Mouse (Mus musculus): ENCODE measurements at regions not wholly inside any gene's neighbourhood (a gene's known extent, or its start where the extent isn't known, plus 50 kb on each side); places are given as distances from the start of the nearest gene placed in this dataset.

- H3K36me3 ChIP-seq (replicated peaks in 1 of 2; ENCODE audit: control insufficient read depth in 1 of 2, insufficient read depth in 1 of 2, low read length in 1 of 2), result no peaks in the 10 kb centered on the region
- no peak overlapping the region for H3K27ac ChIP-seq (ENCODE audit: insufficient read depth, low read depth)
- no peaks in the 10 kb centered on the region for H3K4me1 ChIP-seq (ENCODE audit: control insufficient read depth in 1 of 2, insufficient read depth in 2 of 2)
- no peak for DNase-seq (ENCODE audit: extremely low read depth)
- dilution Hi-C loops (cut with MboI; ENCODE audit: extremely low pct_ligation_motif_present, extremely low pct_unique_long_range_greater_than_20kb, low sequenced_read_pairs) (no loop called here), in situ Hi-C loops (cut with MboI; ENCODE audit: low pct_ligation_motif_present, low pct_unique_long_range_greater_than_20kb, low sequenced_read_pairs) (no loop called here)
- H3K4me2 ChIP-seq (ENCODE audit: insufficient read depth, low read depth, poor library complexity, severe bottlenecking), result no peak overlapping the region
- no peaks in the 10 kb centered on the region for H3K27me3 ChIP-seq (replicated peaks)
- peaks cover 66% of the 10 kb centered on the region for H3K9me3 ChIP-seq (replicated peaks; ENCODE audit: low read length)
- no peaks in the 10 kb centered on the region for H3K79me2 ChIP-seq (replicated peaks; ENCODE audit: control insufficient read depth, extremely low read depth, insufficient read depth, poor library complexity, severe bottlenecking)
- no peak overlapping the region for H3K4me3 ChIP-seq (replicated peaks in 1 of 3; ENCODE audit: low read depth in 2 of 3, low read length in 2 of 3, poor library complexity in 1 of 3)
- TF ChIP-seq EP300 (IDR thresholded peaks at IDR 0.05; ENCODE audit: low read length) (no peak), MXI1 (IDR thresholded peaks at IDR 0.05; ENCODE audit: low read depth, low read length) (no peak), ZNF384 (IDR thresholded peaks at IDR 0.05; ENCODE audit: low read depth, low read length) (no peak), PAX5 (IDR thresholded peaks at IDR 0.05; ENCODE audit: low read length) (no peak), RCOR1 (conservative IDR thresholded peaks at IDR 0.05; ENCODE audit: low read depth, low read length) (no peak), MEF2A (IDR thresholded peaks at IDR 0.05; ENCODE audit: borderline replicate concordance, low read depth, low read length) (no peak), TBP (conservative IDR thresholded peaks at IDR 0.05; ENCODE audit: low read depth, low read length) (no peak)
- no peak overlapping the region for H3K9ac ChIP-seq (ENCODE audit: insufficient read depth, low read depth)
Measured at GRCm38 (mm10) chr8:117962666-117963065, 160.9 kb upstream of the Mphosph6 start.

DNA sequence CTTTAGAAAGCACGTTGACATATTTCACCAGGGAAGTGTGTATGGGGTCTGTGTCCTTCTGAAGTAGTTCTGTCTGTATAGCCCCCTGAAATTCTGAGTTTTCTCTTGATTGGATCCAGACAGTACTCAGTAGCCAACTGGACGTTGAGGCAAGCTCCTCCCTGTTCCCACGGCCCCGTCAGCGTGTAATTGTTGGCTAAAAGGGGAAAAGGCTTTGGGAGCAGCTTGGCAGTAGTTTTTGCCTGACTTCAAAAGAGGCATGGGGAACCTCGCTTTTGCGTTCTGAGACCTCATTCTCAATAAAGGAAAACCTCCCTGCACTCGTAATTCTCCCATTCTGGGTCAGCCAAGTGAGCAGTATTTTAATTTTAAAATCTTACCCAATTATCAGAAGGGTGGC, 157.8 kb upstream of the Mphosph6 start:
- Histone ChIP-seq H3K36me3 (replicated peaks in 1 of 2; ENCODE audit: control insufficient read depth in 1 of 2, insufficient read depth in 1 of 2, low read length in 1 of 2) (no peaks in the 10 kb centered on the region), H3K27me3 (replicated peaks) (no peaks in the 10 kb centered on the region), H3K9me3 (replicated peaks; ENCODE audit: low read length) (peaks cover 74% of the 10 kb centered on the region), H3K4me3 (replicated peaks in 1 of 3; ENCODE audit: low read depth in 2 of 3, low read length in 2 of 3, poor library complexity in 1 of 3) (no peak overlapping the region), H3K4me2 (ENCODE audit: insufficient read depth, low read depth, poor library complexity, severe bottlenecking) (no peak overlapping the region), H3K27ac (ENCODE audit: insufficient read depth, low read depth) (no peak overlapping the region), H3K4me1 (ENCODE audit: control insufficient read depth in 1 of 2, insufficient read depth in 2 of 2) (no peaks in the 10 kb centered on the region), H3K9ac (ENCODE audit: insufficient read depth, low read depth) (no peak overlapping the region), H3K79me2 (replicated peaks; ENCODE audit: control insufficient read depth, extremely low read depth, insufficient read depth, poor library complexity, severe bottlenecking) (no peaks in the 10 kb centered on the region)
- TF ChIP-seq JUN (IDR thresholded peaks at IDR 0.05; ENCODE audit: insufficient read depth, low read depth, low read length) (no peak), MXI1 (IDR thresholded peaks at IDR 0.05; ENCODE audit: low read depth, low read length) (no peak), RAD21 (IDR thresholded peaks at IDR 0.05; ENCODE audit: low read depth, low read length) (no peak), NELFE (IDR thresholded peaks at IDR 0.05; ENCODE audit: low read depth, low read length) (no peak), USF2 (conservative IDR thresholded peaks at IDR 0.05; ENCODE audit: low read depth, low read length) (no peak), CHD1 (IDR thresholded peaks at IDR 0.05; ENCODE audit: low read depth, low read length) (no peak), ELF1 (IDR thresholded peaks at IDR 0.05; ENCODE audit: low read depth, low read length) (no peak), JUND (conservative IDR thresholded peaks at IDR 0.05; ENCODE audit: low read depth, low read length) (no peak), MAFK (IDR thresholded peaks at IDR 0.05; ENCODE audit: insufficient replicate concordance, low read length) (no peak)
- dilution Hi-C loops (cut with MboI; ENCODE audit: extremely low pct_ligation_motif_present, extremely low pct_unique_long_range_greater_than_20kb, low sequenced_read_pairs), result no loop called here
- in situ Hi-C loops (cut with MboI; ENCODE audit: low pct_ligation_motif_present, low pct_unique_long_range_greater_than_20kb, low sequenced_read_pairs), result no loop called here
- no peak for DNase-seq (ENCODE audit: extremely low read depth)

DNA sequence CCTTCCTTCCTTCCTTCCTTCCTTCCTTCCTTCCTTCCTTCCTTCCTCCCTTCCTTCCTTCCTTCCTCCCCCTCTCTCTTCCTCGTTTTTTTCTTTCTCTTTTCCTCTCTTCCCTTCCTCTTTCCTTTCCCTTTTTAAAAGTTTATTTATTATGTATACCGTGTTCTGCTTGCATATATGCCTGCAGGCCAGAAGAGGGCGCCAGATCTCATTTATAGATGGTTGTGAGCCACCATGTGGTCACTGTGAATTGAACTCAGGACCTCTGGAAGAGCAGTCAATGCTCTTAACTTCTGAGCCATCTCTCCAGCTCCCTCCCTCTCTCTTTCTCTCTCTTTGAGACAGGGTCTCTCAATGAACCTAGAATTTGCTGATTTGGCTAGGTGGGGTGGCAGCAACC, 157.2 kb upstream of the Mphosph6 start:
- dilution Hi-C loops (cut with MboI; ENCODE audit: extremely low pct_ligation_motif_present, extremely low pct_unique_long_range_greater_than_20kb, low sequenced_read_pairs), result no loop called here

More for the DNA sequence above, 157.2 kb upstream of the Mphosph6 start:
- no peaks in the 10 kb centered on the region for H3K79me2 ChIP-seq (replicated peaks; ENCODE audit: control insufficient read depth, extremely low read depth, insufficient read depth, poor library complexity, severe bottlenecking)
- no peaks in the 10 kb centered on the region for H3K36me3 ChIP-seq (replicated peaks in 1 of 2; ENCODE audit: control insufficient read depth in 1 of 2, insufficient read depth in 1 of 2, low read length in 1 of 2)
- peak in 1 of 2 experiments; percentile 27; a peak in 2 of 4 replicates for TF ChIP-seq CTCF (conservative IDR thresholded peaks at IDR 0.05 in 1 of 2, IDR thresholded peaks at IDR 0.05 in 1 of 2; ENCODE audit: low read depth in 2 of 2, low read length in 2 of 2)
- no peak for TF ChIP-seq CHD2 (IDR thresholded peaks at IDR 0.05; ENCODE audit: low read length)
- TF ChIP-seq UBTF (IDR thresholded peaks at IDR 0.05; ENCODE audit: low read depth, low read length), result no peak
- TF ChIP-seq RCOR1 (conservative IDR thresholded peaks at IDR 0.05; ENCODE audit: low read depth, low read length), result no peak
- peaks cover 70% of the 10 kb centered on the region for H3K9me3 ChIP-seq (replicated peaks; ENCODE audit: low read length)
- no peaks in the 10 kb centered on the region for H3K27me3 ChIP-seq (replicated peaks)
- in situ Hi-C loops (cut with MboI; ENCODE audit: low pct_ligation_motif_present, low pct_unique_long_range_greater_than_20kb, low sequenced_read_pairs), result no loop called here
- H3K4me3 ChIP-seq (replicated peaks in 1 of 3; ENCODE audit: low read depth in 2 of 3, low read length in 2 of 3, poor library complexity in 1 of 3), result no peak overlapping the region
- H3K27ac ChIP-seq (ENCODE audit: insufficient read depth, low read depth), result no peak overlapping the region
- DNase-seq (ENCODE audit: extremely low read depth), result no peak
- H3K4me1 ChIP-seq (ENCODE audit: control insufficient read depth in 1 of 2, insufficient read depth in 2 of 2), result no peaks in the 10 kb centered on the region
- no peak overlapping the region for H3K4me2 ChIP-seq (ENCODE audit: insufficient read depth, low read depth, poor library complexity, severe bottlenecking)
- H3K9ac ChIP-seq (ENCODE audit: insufficient read depth, low read depth), result no peak overlapping the region
